Mouse (Mus musculus): Measurements from ENCODE around the gene Tmem158.

- TF ChIP-seq GATA1 (IDR thresholded peaks at IDR 0.05; ENCODE audit: borderline replicate concordance, low read length) (no peak), FLI1 (IDR thresholded peaks at IDR 0.05; ENCODE audit: low read length) (no peak)
Observed at GRCm38 (mm10) chr9:123303952-123304351, 43.4 kb upstream of the Tmem158 start.

Data from megakaryocyte, embryonic 14.5 days (primary cell).